Mouse (Mus musculus): ENCODE results near the gene Ing5. TPM values are rescaled to one million over a fixed set of nuclear protein-coding genes. Genes with fewer than 3 reads are reported as not detected.

Gene Ing5
- polyA plus RNA-seq, 1 experiment from 2014 or later, result 10.4 TPM

DNA sequence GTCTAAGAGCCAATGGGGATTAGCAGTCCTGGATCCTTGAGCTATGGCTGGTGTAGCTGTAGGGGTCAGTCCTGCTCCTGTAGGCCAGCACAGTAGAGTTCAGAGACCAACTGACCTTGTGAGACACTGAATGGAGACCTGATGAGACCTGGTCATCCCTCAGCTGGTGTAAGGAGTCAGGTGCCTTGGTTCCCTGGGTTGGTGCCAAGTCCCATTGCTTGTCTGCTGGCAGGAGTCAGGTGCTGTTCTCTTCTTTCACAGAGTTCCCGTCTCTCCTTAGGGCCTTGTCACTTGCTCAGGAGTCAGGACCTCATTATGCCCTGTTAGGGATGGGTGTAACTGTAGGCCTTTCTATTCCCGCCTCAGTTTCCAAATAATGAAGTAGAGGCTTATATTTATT, 16.9 kb upstream of the Ing5 start:
- Histone ChIP-seq H3K36me3 (ENCODE audit: control insufficient read depth, insufficient read depth, low read length) (peaks cover 36% of the 10 kb centered on the region), H3K4me2 (replicated peaks; ENCODE audit: low read depth) (no peak overlapping the region), H3K27ac (replicated peaks) (no peak overlapping the region), H3K9me3 (ENCODE audit: control insufficient read depth, low read length) (no peaks in the 10 kb centered on the region), H3K4me3 (ENCODE audit: low read depth, low read length) (no peak overlapping the region), H3K4me1 (replicated peaks; ENCODE audit: control insufficient read depth, insufficient read depth) (no peaks in the 10 kb centered on the region), H3K27me3 (ENCODE audit: control insufficient read depth, insufficient read depth, low read length) (no peaks in the 10 kb centered on the region), H3K9ac (ENCODE audit: low read length) (no peak overlapping the region)
- ATAC-seq (ENCODE audit: low FRiP score, low TSS enrichment) (no peak), DNase-seq (ENCODE audit: low spot score) (no peak)
- TF ChIP-seq EP300 (optimal IDR thresholded peaks at IDR 0.05) (no peak), CTCF (IDR thresholded peaks at IDR 0.05; ENCODE audit: low read depth) (no peak)
- WGBS, result 74% methylated on average over 2 of the region's 2 CpGs

GRCm38 (mm10) chr1:93794526-93794925, 9.2 kb upstream of the Ing5 start:
- no peaks in the 10 kb centered on the region for H3K4me1 ChIP-seq (replicated peaks; ENCODE audit: control insufficient read depth, insufficient read depth)
- WGBS, result 91% methylated on average over 8 of the region's 8 CpGs
- no peak overlapping the region for H3K9ac ChIP-seq (ENCODE audit: low read length)
- DNase-seq (ENCODE audit: low spot score) (no peak), ATAC-seq (ENCODE audit: low FRiP score, low TSS enrichment) (no peak)
- H3K27ac ChIP-seq (replicated peaks), result no peak overlapping the region
- H3K27me3 ChIP-seq (ENCODE audit: control insufficient read depth, insufficient read depth, low read length), result no peaks in the 10 kb centered on the region
- no peak overlapping the region for H3K4me3 ChIP-seq (ENCODE audit: low read depth, low read length)
- TF ChIP-seq EP300 (optimal IDR thresholded peaks at IDR 0.05), result no peak
- no peak for TF ChIP-seq CTCF (IDR thresholded peaks at IDR 0.05; ENCODE audit: low read depth)
- no peak overlapping the region for H3K4me2 ChIP-seq (replicated peaks; ENCODE audit: low read depth)
- no peaks in the 10 kb centered on the region for H3K9me3 ChIP-seq (ENCODE audit: control insufficient read depth, low read length)
- H3K36me3 ChIP-seq (ENCODE audit: control insufficient read depth, insufficient read depth, low read length), result peaks cover 17% of the 10 kb centered on the region

DNA sequence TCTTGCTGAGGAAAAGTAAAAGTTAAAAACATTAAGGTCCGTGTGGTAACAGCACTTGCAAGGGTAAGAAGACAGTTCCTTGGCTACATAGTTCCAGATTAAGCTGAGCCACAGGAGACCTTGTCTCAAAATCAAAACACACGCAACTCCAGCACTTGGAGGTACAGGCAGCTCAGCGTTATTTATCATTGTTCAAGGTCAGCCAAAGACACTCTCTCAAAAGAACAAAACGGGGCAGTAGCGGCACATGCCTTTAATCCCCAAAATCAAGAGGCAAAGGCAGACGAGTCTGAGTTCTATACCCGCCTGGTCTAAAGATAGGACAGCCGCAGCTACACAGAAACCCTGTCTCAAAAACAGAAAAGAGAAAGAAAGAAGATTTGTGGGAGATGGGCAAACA, 7.9 kb upstream of the Ing5 start:
- 73% methylated on average over 8 of the region's 8 CpGs for WGBS
- Histone ChIP-seq H3K36me3 (ENCODE audit: control insufficient read depth, insufficient read depth, low read length) (peaks cover 13% of the 10 kb centered on the region), H3K4me1 (replicated peaks; ENCODE audit: control insufficient read depth, insufficient read depth) (no peaks in the 10 kb centered on the region), H3K9ac (ENCODE audit: low read length) (no peak overlapping the region), H3K27me3 (ENCODE audit: control insufficient read depth, insufficient read depth, low read length) (no peaks in the 10 kb centered on the region), H3K4me2 (replicated peaks; ENCODE audit: low read depth) (no peak overlapping the region), H3K9me3 (ENCODE audit: control insufficient read depth, low read length) (no peaks in the 10 kb centered on the region), H3K4me3 (ENCODE audit: low read depth, low read length) (no peak overlapping the region), H3K27ac (replicated peaks) (no peak overlapping the region)
- ATAC-seq (ENCODE audit: low FRiP score, low TSS enrichment) (no peak), DNase-seq (ENCODE audit: low spot score) (no peak)
- no peak for TF ChIP-seq EP300 (optimal IDR thresholded peaks at IDR 0.05)
- TF ChIP-seq CTCF (IDR thresholded peaks at IDR 0.05; ENCODE audit: low read depth), result no peak

GRCm38 (mm10) chr1:93800670-93801503, 2.9 kb upstream of the Ing5 start:
- WGBS, result 72% methylated on average over 21 of the region's 21 CpGs
- Histone ChIP-seq H3K4me3 (ENCODE audit: low read depth, low read length) (peak overlapping the region; percentile 64), H3K4me1 (replicated peaks; ENCODE audit: control insufficient read depth, insufficient read depth) (peaks cover 7% of the 10 kb centered on the region; the same call in 1 of the 2 replicates), H3K36me3 (ENCODE audit: control insufficient read depth, insufficient read depth, low read length) (no peaks in the 10 kb centered on the region), H3K27me3 (ENCODE audit: control insufficient read depth, insufficient read depth, low read length) (no peaks in the 10 kb centered on the region), H3K4me2 (replicated peaks; ENCODE audit: low read depth) (peak overlapping the region; percentile 74), H3K9me3 (ENCODE audit: control insufficient read depth, low read length) (no peaks in the 10 kb centered on the region), H3K27ac (replicated peaks) (peak overlapping the region; percentile 74), H3K9ac (ENCODE audit: low read length) (peak overlapping the region; percentile 75)
- DNase-seq (ENCODE audit: low spot score) (no peak), ATAC-seq (ENCODE audit: low FRiP score, low TSS enrichment) (no peak)
- no peak for TF ChIP-seq EP300 (optimal IDR thresholded peaks at IDR 0.05)
- TF ChIP-seq CTCF (IDR thresholded peaks at IDR 0.05; ENCODE audit: low read depth), result no peak

GRCm38 (mm10) chr1:93801741-93802238, 2.0 kb upstream of the Ing5 start, which contains the start of gene Dtymk:
Dtymk (minus strand) TSS chr1:93801934.
- H3K9ac ChIP-seq (ENCODE audit: low read length), result peak within 1 kb of the TSS; percentile 75
- peak; percentile 95 for DNase-seq (ENCODE audit: low spot score)

GRCm38 (mm10) chr1:93802771-93803170, 994 bp upstream of the Ing5 start:
- ATAC-seq (ENCODE audit: low FRiP score, low TSS enrichment), result no peak
- DNase-seq (ENCODE audit: low spot score), result no peak
- no peak for TF ChIP-seq EP300 (optimal IDR thresholded peaks at IDR 0.05)
- TF ChIP-seq CTCF (IDR thresholded peaks at IDR 0.05; ENCODE audit: low read depth), result no peak
- peak overlapping the region; percentile 64; the same call in 1 of the 2 replicates for H3K9ac ChIP-seq (ENCODE audit: low read length)
- 0 out of 2 replicates have a peak, but pooled peaks cover 2% of the 10 kb centered on the region for H3K36me3 ChIP-seq (ENCODE audit: control insufficient read depth, insufficient read depth, low read length)
- 61% methylated on average over 5 of the region's 5 CpGs for WGBS
- H3K4me1 ChIP-seq (replicated peaks; ENCODE audit: control insufficient read depth, insufficient read depth), result peaks cover 7% of the 10 kb centered on the region; the same call in 1 of the 2 replicates
- H3K27ac ChIP-seq (replicated peaks), result peak overlapping the region; percentile 76
- H3K4me3 ChIP-seq (ENCODE audit: low read depth, low read length), result no peak overlapping the region; the same call in 1 of the 2 replicates
- no peaks in the 10 kb centered on the region for H3K9me3 ChIP-seq (ENCODE audit: control insufficient read depth, low read length)
- H3K4me2 ChIP-seq (replicated peaks; ENCODE audit: low read depth), result peak overlapping the region; percentile 83
- no peaks in the 10 kb centered on the region for H3K27me3 ChIP-seq (ENCODE audit: control insufficient read depth, insufficient read depth, low read length)

More at GRCm38 (mm10) chr1:93801741-93802238, 2.0 kb upstream of the Ing5 start, which contains the start of gene Dtymk:
- under 1% methylated on average over 42 of the region's 42 CpGs for WGBS
- H3K27ac ChIP-seq (replicated peaks), result peak within 1 kb of the TSS; percentile 76
- peaks cover 7% of the 10 kb centered on the region; the same call in 1 of the 2 replicates for H3K4me1 ChIP-seq (replicated peaks; ENCODE audit: control insufficient read depth, insufficient read depth)
- H3K9me3 ChIP-seq (ENCODE audit: control insufficient read depth, low read length), result no peaks in the 10 kb centered on the region
- peak; percentile 73 for TF ChIP-seq CTCF (IDR thresholded peaks at IDR 0.05; ENCODE audit: low read depth)
- TF ChIP-seq EP300 (optimal IDR thresholded peaks at IDR 0.05), result no peak
- H3K4me3 ChIP-seq (ENCODE audit: low read depth, low read length), result peak within 1 kb of the TSS; percentile 64
- peak within 1 kb of the TSS; percentile 74 for H3K4me2 ChIP-seq (replicated peaks; ENCODE audit: low read depth)
- peak; percentile 68 for ATAC-seq (ENCODE audit: low FRiP score, low TSS enrichment)
- no peaks in the 10 kb centered on the region for H3K27me3 ChIP-seq (ENCODE audit: control insufficient read depth, insufficient read depth, low read length)
- H3K36me3 ChIP-seq (ENCODE audit: control insufficient read depth, insufficient read depth, low read length), result 0 out of 2 replicates have a peak, but pooled peaks cover 2% of the 10 kb centered on the region

Data from stomach, postnatal 0 days (tissue).